Mouse (Mus musculus): ENCODE results near the gene Vwa8. TPM values are rescaled to one million over a fixed set of nuclear protein-coding genes. Genes with fewer than 3 reads are reported as not detected.

Gene Vwa8
- total RNA-seq, 2 experiments from 2014 or later: 29.4 to 31.0 TPM

- DNase-seq (ENCODE audit: low spot score in 2 of 2): no peak
- H3K27ac ChIP-seq: no peak overlapping the region
- TF ChIP-seq CTCF (conservative IDR thresholded peaks at IDR 0.05): no peak
- no peak overlapping the region for H3K4me3 ChIP-seq
Measured at GRCm38 (mm10) chr14:79251727-79252285, 403.0 kb downstream of the Vwa8 start.

Other genes with a start within 250 kb of the Vwa8 start
- gene Dgkh, start 116.3 kb upstream of the Vwa8 start, total RNA-seq (2021): 100 to 1,000 TPM; 110 to 123 TPM